Mouse (Mus musculus): ENCODE data around the gene Tcp11.

Gene Tcp11

GRCm38 (mm10) chr17:28080045-28080816, at the start of gene Tcp11:
Gene Tcp11, minus strand, starts transcription at chr17:28080639.
- DNase-seq (ENCODE audit: low read depth, low spot score): peak; percentile 99

DNA sequence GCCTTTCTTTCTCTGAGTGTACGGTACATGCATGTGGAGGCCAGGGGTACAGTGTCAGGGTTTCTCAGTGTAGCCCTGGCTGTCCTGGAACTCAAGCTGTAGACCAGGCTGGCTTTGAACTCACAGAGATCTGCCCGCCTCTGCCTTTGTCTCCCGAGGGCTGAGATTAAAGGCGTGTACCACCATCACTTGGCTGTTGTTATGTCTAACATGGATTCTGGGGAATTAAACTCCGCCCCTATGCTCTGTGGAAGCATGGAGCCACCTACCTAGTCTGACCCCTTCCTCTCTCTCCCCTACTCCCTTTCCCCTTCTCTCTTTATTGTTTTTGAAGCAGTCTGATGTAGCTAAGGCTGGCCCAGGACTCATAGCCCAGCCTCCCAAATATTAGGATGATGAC, 49.4 kb upstream of the Tcp11 start:
- DNase-seq (ENCODE audit: low read depth, low spot score): peak; percentile 74

DNA sequence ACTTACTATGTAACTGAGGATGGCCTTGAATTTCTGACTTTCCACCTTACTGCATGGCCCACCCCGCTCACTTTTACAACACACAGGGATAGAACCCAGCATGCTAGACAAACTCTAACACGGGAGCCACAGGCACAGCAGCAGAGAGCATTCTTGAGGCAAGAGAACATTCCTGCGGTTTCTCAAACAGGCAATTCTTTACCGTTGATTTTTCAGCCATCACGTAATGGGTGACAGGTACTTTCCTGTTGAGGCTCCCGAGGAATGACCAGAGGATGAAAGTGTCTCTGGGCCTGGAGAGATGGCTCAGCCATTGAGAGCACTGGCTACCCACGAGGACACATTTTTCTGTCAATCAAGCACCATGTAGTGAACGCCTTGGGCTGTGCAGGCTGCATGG, 43.9 kb upstream of the Tcp11 start:
- DNase-seq (ENCODE audit: low read depth, low spot score): no peak

DNA sequence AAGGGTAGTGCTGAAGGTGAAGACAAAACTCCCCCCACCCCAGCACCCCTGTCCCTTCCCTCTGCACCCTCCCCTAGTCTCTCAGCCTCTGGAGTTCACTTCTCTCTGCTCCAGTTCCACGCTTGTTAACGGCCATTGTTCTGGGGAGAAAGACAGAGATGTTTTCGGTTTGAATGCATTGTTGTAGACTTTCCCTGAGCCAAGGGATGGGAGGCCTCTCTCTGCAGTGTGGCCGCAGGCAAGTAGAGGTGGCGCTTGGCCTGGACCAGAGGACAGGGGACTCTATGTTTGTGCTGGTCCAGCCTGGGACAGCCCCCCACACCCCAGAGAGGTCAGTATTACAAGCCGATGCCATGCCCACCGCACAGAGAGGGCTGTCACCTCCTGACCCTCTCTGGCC, 43.2 kb upstream of the Tcp11 start:
- no peak for DNase-seq (ENCODE audit: low read depth, low spot score)

DNA sequence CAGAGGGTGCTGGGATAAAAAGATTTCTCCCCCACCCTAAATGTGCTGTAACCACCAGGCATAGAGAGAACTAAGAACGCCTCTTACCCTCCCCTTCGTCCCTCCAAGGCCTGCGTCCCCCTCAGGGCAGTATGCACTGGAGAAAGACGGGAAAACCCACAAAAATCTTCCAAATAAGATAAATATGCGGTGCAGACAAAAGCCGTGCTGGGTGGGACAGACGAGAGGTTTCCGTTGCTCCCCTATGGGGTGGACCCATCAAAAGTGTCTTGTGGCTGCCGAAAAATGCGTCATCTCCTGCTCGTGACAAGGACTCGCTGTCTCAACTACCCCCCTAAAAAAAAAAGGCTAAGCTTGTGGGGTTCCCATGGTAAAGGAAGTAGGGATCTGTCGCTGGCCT, 42.5 kb upstream of the Tcp11 start:
- no peak for DNase-seq (ENCODE audit: low read depth, low spot score)

- no peak for DNase-seq (ENCODE audit: low read depth, low spot score)
Observed at GRCm38 (mm10) chr17:28120460-28120859, 40.0 kb upstream of the Tcp11 start.

DNA sequence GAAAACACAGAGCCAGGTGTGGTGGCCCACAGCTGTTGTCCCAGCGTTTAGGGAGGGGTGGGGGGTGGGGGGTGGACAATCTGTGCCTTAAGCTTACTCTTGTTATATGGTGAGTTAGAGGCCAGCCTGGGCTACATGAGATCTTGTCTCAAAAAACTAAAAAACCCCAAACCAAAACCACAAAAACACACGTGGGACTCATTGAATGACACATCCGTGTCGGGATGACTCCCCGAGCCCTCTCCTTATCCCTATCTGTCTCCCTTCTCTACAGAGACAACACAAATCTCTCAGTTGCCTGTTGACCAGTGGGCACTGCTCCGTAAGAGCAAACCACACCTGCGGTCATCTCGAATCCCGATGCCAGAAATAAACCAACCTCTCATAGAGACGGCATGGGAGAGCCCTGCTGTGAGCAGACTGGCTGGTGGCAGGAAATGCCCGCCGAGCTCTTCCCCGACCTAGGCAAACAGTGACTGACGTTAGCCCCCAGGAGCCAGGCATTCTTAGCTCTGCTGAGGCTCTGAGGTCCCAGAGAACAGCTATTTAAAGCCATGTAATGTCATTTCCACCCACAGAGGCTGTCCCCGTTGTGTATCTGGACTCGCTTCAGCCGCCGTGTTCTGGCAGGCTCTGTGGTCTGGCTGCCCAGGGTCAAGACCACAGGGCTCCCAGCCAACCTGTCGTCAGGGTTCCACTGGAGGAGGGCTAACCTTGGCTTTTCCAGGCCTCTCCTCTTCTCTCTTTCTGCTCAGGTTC, 37.2 kb upstream of the Tcp11 start:
- no peak for DNase-seq (ENCODE audit: low read depth, low spot score)

- no peak for DNase-seq (ENCODE audit: low read depth, low spot score)
Observed at GRCm38 (mm10) chr17:28116335-28116734, 35.9 kb upstream of the Tcp11 start.

DNA sequence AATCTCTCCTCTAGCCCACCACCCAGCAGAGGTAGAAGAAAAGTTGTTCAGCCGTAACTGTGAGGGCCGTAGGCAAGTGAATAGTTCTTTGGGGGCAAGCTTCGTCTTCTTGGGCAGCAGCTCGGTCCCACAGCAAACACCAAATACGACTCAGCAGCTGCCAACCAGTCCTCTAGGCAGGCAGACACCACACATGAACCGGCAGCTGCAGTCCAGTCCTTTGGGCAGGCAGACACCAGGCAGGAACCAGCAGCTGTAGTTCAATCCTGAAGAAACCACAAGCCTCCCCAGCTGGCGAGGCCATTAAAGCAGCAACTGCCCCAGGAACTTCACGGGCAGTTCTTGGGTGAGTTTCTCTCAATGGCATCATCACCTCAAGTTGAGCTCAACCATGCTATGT, 31.8 kb upstream of the Tcp11 start:
- DNase-seq (ENCODE audit: low read depth, low spot score): no peak

DNA sequence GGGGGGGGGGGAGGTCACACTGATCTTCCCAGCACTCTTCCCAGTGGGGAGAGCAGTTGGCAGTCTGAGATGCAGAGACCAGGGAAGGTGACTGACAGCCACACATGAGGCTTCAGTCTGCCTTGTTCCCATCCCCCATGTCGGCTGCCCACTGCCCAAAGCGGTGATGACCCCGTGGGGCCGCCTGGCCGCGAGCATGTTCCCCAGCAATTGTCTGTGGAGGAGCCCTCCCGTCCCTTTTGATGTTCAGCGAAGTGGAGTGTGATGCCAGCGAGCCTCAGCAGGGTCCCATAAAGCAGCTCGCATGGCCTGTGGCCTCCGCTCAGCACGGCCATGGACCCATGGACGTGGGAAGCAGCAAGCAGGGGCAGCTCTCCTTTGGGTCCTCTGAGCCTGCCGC, 26.8 kb upstream of the Tcp11 start:
- DNase-seq (ENCODE audit: low read depth, low spot score): no peak

- DNase-seq (ENCODE audit: low read depth, low spot score): peak; percentile 88
Observed at GRCm38 (mm10) chr17:28106352-28106751, 25.9 kb upstream of the Tcp11 start.

GRCm38 (mm10) chr17:28104416-28104815, 24.0 kb upstream of the Tcp11 start:
- no peak for DNase-seq (ENCODE audit: low read depth, low spot score)

GRCm38 (mm10) chr17:28101902-28102319, 21.5 kb upstream of the Tcp11 start:
- no peak for DNase-seq (ENCODE audit: low read depth, low spot score)

- no peak for DNase-seq (ENCODE audit: low read depth, low spot score)
Observed at GRCm38 (mm10) chr17:28101284-28101887, 20.9 kb upstream of the Tcp11 start.

GRCm38 (mm10) chr17:28100669-28101068, 20.2 kb upstream of the Tcp11 start:
- peak; percentile 83 for DNase-seq (ENCODE audit: low read depth, low spot score)

- DNase-seq (ENCODE audit: low read depth, low spot score): no peak
Observed at GRCm38 (mm10) chr17:28099086-28099485, 18.6 kb upstream of the Tcp11 start.

GRCm38 (mm10) chr17:28097308-28097707, 16.9 kb upstream of the Tcp11 start:
- DNase-seq (ENCODE audit: low read depth, low spot score): no peak

DNA sequence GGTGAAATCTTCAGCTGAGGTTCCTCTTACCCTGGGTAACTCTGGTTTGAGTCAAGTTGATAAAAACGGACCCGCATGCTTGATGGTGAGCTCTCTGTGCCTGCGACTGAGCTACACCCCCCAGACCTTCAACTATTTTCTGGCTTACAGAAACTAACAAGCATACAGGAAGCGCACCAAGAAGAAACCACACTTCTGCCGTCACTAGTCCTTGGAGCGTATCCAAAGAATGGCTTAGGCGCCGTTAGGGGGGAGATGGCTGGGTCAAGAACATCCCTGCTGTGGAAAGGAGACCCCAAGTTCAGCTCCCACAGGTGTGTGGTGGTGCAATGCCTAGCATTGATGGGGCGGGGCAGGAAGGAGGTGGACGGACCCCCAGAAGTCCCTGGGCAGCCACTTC, 16.0 kb upstream of the Tcp11 start:
- DNase-seq (ENCODE audit: low read depth, low spot score): no peak

- DNase-seq (ENCODE audit: low read depth, low spot score): peak; percentile 64
Observed at GRCm38 (mm10) chr17:28093837-28094236, 13.4 kb upstream of the Tcp11 start.

GRCm38 (mm10) chr17:28092297-28092696, 11.9 kb upstream of the Tcp11 start:
- DNase-seq (ENCODE audit: low read depth, low spot score): peak; percentile 76

- DNase-seq (ENCODE audit: low read depth, low spot score): no peak
Observed at GRCm38 (mm10) chr17:28088718-28089117, 8.3 kb upstream of the Tcp11 start.

DNA sequence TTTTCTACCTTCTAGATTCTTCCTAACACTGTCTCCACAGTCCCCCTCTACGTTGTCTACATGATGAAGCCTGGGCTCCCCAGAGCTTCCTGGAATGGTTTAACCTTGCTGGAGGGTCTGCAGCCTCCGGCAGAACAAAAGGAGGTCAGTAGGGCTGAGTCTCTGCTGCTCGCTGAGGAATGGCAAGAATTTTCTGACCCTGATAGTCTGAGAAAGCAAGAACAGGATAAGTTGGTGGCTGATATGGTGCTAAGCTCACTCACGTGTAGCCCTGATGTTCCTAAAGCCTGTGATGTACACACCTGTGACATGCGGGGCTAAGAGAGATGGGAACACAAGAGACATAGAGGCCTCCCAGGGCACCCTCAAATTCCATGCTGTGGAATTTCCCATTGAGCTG, 7.0 kb upstream of the Tcp11 start:
- peak; percentile 85 for DNase-seq (ENCODE audit: low read depth, low spot score)

DNA sequence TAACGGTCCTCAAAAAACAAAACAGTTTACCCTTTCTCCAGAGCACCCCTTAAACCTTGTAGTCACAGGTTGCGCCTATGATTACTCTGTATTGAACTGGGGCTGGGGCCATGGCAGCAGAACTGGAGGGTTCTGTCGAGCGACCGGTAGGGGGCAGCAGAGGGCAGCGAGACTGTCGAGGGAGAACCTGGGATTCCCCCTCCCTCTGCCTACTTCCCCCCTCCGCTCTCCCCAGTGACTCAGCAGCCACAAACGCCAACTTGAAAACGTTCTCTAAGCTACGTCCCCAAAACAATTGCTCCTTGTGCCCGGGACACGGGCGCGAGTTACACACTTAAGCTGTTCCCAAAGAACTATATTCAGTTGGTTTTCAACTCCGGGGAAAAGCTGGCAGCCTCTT, 4.5 kb upstream of the Tcp11 start:
- peak; percentile 92 for DNase-seq (ENCODE audit: low read depth, low spot score)

All from ZHBTc4 (cell line).